Mouse (Mus musculus) liver, embryonic 16.5 days (tissue): ENCODE measurements around the gene Arhgap4. TPM values are rescaled to one million over a fixed set of nuclear protein-coding genes. Genes with fewer than 3 reads are reported as not detected.
A peak's percentile ranks its signal among the peaks of the same experiment; 100 is the strongest.

Source experiments
- ATAC-seq: fragments of 200-750 bp; cut with Nextera tagmentation; 2 replicates; pipeline ENCODE4 v1.8.0; 2017; ENCODE audit warnings: low read depth, mild to moderate bottlenecking, moderate number of reproducible peaks, moderate library complexity
- H3K27ac ChIP-seq: fragments of 300-500 bp; sonication (generic); 2 replicates; pipeline ENCODE4 v1.5.1; 2014; ENCODE audit warnings: mild to moderate bottlenecking, low read length
- H3K27me3 ChIP-seq: fragments of 300-500 bp; sonication (generic); 2 replicates; pipeline ENCODE4 v1.6.1; 2014; ENCODE audit warnings: low read depth, low read length, mixed read lengths; ENCODE audit not compliant: control insufficient read depth, insufficient read depth
- H3K36me3 ChIP-seq: fragments of 300-500 bp; sonication (generic); 2 replicates; pipeline ENCODE4 v1.6.1; 2014; ENCODE audit warnings: mild to moderate bottlenecking; ENCODE audit not compliant: control insufficient read depth, insufficient read depth
- H3K4me1 ChIP-seq: fragments of 300-500 bp; sonication (generic); 2 replicates; pipeline ENCODE4 v1.6.1; 2014; ENCODE audit warnings: low read depth, low read length, mixed read lengths; ENCODE audit not compliant: control insufficient read depth
- H3K4me2 ChIP-seq: fragments of 300-500 bp; sonication (generic); 2 replicates; pipeline ENCODE4 v1.6.1; 2014; ENCODE audit warnings: low read depth, low read length, mixed read lengths
- H3K4me3 ChIP-seq: fragments of 300-500 bp; sonication (generic); 2 replicates; pipeline ENCODE4 v1.5.1; 2014; ENCODE audit warnings: low read depth, mild to moderate bottlenecking, low read length
- H3K9ac ChIP-seq: fragments of 300-500 bp; sonication (generic); 2 replicates; pipeline ENCODE4 v1.6.1; 2014; ENCODE audit warnings: low read depth, low read length
- H3K9me3 ChIP-seq: fragments of 300-500 bp; sonication (generic); replicated peaks from 2 replicates; pipeline ENCODE4 v1.6.1; 2016; ENCODE audit warnings: low read length; ENCODE audit not compliant: control insufficient read depth
- WGBS: fragments of 180-500 bp; shearing (Covaris S2); extraction: QIAGEN DNeasy Blood & Tissue Kit; methylation state at CpG from one replicate; pipeline ENCODE4 v1.1.7; 2014; ENCODE audit not compliant: insufficient replicate concordance; 5-methylcytosine and 5-hydroxymethylcytosine counted together
- polyA plus RNA-seq: library from polyadenylated mRNA; unstranded; fragments of >200 nt; fragmentation: Nextera tagmentation; extraction: Ambion mirVana; gene quantifications from 2 replicates; pipeline ENCODE4 v1.2.1, GENCODE M21; 2015

Arhgap4 gene
- polyA plus RNA-seq, 1 experiment from 2014 or later, result 6.6 TPM

DNA sequence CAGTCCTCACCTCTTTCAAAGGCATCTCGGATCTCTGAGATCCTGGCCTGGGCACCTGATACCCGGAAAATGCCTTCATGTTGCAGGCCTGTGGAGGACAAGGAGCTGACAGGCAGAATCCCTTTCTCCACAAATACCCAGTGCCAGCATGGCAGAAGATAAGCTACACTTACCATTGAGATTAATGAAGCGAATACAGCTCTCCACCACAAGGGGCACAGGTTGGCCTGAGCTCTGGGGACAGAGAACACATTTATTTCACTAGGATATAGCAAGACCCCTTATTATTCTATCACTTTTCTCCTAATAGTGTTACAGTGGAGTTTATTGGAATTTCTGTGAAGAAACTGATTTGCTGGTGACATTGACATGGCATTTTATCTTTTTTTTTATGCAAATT is 23.7 kb downstream of the Arhgap4 start:
- Histone ChIP-seq H3K4me2 (no peak overlapping the region), H3K4me3 (no peak overlapping the region), H3K36me3 (no peaks in the 10 kb centered on the region), H3K9me3 (no peaks in the 10 kb centered on the region), H3K27me3 (no peaks in the 10 kb centered on the region), H3K9ac (no peak overlapping the region), H3K4me1 (no peaks in the 10 kb centered on the region), H3K27ac (no peak overlapping the region)
- ATAC-seq, result no peak
- 49% methylated on average over 3 of the region's 3 CpGs for WGBS

DNA sequence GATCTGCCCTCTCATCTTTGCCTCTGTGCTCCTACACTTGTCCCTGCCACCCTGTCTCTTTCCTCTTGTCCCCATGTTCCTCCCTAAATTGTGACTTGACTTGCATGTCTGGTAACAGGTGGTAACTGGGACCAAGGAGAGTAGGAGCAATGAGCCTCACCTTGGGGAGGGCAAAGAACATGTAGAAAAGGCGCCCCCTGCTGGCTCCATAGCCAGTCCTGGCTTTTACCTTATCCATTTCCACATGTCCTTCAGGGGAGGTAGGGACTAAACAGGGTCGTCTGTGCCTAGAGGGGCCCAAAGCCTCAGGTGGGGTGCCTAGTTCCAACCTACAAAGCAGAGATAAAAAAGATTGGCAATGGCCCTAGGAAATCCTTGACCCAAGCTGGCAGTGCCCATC is 26.0 kb downstream of the Arhgap4 start, which contains the start of gene L1cam:
Gene L1cam, minus strand, starts transcription at position 387 of the 400 bp plus-strand sequence.
- Histone ChIP-seq H3K9me3 (no peaks in the 10 kb centered on the region), H3K27me3 (no peaks in the 10 kb centered on the region), H3K9ac (no peak within 1 kb of the TSS), H3K4me3 (no peak within 1 kb of the TSS), H3K4me1 (no peaks in the 10 kb centered on the region), H3K4me2 (no peak within 1 kb of the TSS), H3K27ac (no peak within 1 kb of the TSS), H3K36me3 (no peaks in the 10 kb centered on the region)
- ATAC-seq, result no peak
- 24% methylated on average over 2 of the region's 2 CpGs for WGBS

DNA sequence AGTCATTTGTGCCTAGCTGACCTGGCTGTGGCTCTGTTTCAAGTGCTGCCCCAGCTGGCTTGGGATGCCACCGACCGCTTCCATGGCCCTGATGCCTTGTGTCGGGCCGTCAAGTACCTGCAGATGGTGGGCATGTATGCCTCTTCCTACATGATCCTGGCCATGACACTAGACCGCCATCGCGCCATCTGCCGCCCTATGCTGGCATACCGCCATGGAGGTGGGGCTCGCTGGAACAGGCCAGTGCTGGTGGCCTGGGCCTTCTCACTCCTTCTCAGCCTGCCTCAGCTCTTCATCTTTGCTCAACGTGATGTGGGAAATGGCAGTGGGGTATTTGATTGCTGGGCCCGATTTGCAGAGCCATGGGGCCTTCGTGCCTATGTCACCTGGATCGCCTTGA is 28.8 kb downstream of the Arhgap4 start:
- WGBS, result 74% methylated on average over 14 of the region's 14 CpGs

DNA sequence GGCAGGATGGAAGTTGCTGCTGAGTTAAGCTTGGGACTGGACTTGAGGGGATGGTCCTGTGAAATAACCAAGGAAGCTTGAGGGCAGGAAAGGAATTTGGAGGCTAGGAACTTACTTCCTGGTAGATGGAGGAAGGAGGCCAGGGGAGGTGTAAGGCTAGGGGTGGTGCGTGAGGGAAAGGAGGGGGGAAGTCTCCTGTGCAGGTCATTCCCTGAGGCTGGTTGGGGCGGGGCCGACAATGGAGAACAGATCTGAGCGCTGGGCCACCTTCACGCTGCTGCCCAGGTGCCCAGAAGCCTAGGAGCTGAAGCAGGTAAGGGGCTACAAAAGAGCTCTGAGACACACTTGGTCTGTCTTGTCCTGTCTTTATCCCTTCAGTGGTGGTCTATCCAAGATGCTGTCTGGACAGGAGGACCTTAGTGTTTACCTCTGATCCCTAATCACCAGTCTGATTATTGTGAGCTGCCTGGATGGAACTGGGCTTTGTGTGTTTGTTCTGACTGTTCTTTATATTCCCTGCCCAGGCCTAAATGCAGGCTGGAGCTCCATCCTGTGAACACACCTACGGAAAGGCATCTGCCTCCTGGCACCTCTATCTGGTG is 30.0 kb downstream of the Arhgap4 start, which contains the start of gene Avpr2:
Gene Avpr2, plus strand, starts transcription at position 552 of the 602 bp plus-strand sequence.
- WGBS, result 43% methylated on average over 6 of the region's 6 CpGs
- H3K4me3 ChIP-seq, result no peak within 1 kb of the TSS
- no peak within 1 kb of the TSS for H3K9ac ChIP-seq
- H3K27ac ChIP-seq, result no peak within 1 kb of the TSS
- no peaks in the 10 kb centered on the region for H3K27me3 ChIP-seq
- no peaks in the 10 kb centered on the region for H3K4me1 ChIP-seq
- H3K4me2 ChIP-seq, result no peak within 1 kb of the TSS
- H3K9me3 ChIP-seq, result no peaks in the 10 kb centered on the region
- ATAC-seq, result no peak
- no peaks in the 10 kb centered on the region for H3K36me3 ChIP-seq

More for the DNA sequence above, 28.8 kb downstream of the Arhgap4 start:
- no peaks in the 10 kb centered on the region for H3K27me3 ChIP-seq
- no peak for ATAC-seq
- H3K4me1 ChIP-seq, result no peaks in the 10 kb centered on the region
- H3K4me3 ChIP-seq, result no peak overlapping the region
- H3K9me3 ChIP-seq, result no peaks in the 10 kb centered on the region
- H3K4me2 ChIP-seq, result no peak overlapping the region
- no peaks in the 10 kb centered on the region for H3K36me3 ChIP-seq
- no peak overlapping the region for H3K9ac ChIP-seq
- no peak overlapping the region for H3K27ac ChIP-seq

DNA sequence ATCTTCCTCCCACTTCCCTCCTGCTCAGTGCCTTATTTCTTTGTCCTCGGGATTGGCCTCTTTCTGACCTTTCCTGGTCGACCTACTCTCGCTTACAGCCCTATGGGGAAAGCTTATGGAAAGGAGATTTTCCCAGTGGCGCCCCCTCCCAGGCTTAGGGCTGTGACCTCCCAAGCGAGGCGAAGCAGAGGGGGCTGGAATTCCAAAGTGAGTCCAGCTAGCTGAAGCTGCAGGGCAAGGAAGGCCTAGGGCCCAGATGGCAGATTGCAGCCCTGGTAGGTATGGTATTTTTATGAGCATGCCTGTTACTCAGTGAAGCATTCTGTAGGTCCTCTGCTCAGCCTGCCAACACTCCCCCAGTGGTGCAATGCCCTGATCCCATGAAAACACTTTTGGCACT is 40.2 kb downstream of the Arhgap4 start:
- Histone ChIP-seq H3K27ac (no peak overlapping the region), H3K9me3 (no peaks in the 10 kb centered on the region), H3K9ac (no peak overlapping the region), H3K4me2 (no peak overlapping the region), H3K4me1 (no peaks in the 10 kb centered on the region; the same call in 1 of the 2 replicates), H3K36me3 (no peaks in the 10 kb centered on the region), H3K4me3 (no peak overlapping the region), H3K27me3 (peaks cover 25% of the 10 kb centered on the region)
- ATAC-seq, result no peak
- WGBS, result 36% methylated on average over 6 of the region's 6 CpGs

DNA sequence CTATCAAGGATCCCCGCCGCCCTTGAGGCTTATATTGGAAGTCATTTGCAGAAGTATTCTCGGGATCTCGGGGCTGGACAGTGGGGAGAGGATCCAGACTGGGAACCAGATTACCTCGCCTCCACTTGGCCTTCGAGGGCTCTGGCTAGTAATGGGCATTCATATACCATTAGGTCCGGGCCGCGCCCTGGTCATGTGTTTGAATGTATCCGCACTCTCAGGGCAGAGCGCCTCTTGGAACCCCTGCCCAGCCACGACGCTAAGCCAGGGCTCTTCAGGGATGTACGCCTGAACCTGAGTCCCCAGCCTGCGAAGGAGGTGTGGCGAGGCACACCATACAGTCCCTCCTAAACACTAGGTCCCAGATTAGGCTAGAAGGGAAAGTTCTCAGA is 40.6 kb downstream of the Arhgap4 start:
- Histone ChIP-seq H3K4me3 (peak overlapping the region; percentile 35; the same call in 1 of the 2 replicates), H3K27me3 (peaks cover 25% of the 10 kb centered on the region)

DNA sequence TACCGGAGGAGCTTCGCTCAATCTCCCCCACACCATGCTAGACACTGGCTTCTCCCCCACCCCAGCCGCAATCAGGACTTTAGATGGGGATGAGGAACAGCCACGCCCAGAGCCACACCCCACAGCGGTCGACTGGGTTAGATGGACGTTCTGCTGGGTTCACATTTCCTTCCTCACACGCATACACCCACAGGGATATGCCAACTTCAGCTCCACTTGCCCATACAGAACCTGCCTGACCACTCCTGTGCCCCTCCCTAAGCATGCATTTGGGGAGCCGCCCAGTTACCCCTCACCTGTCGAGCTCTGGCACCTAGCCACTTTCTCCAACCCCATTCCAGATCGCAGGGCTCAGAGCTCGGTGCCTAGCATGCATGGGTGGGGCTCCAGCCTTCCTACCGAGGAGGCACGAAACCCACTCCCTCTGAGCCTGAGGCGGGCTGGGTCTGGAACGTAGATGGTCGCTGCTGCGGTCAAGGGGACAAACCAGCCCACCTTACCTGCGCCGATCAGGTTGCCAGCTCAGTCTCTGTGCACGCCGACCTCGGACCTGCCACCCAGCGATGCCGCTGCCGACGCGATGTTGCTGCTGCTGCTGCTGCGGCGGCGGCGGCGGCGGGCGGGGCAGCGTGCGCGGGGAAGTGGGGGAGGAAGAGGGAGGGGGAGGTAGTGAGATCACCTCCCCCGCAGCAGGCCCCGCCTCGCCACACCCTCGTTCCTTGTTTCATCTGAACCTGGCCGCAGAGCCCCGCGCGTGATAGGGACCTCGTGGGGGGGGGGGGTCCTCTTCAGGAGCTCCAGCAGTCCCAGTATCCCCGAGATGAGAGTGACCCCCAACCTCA is 41.3 kb downstream of the Arhgap4 start:
- peak overlapping the region; percentile 35 for H3K4me3 ChIP-seq
- no peak overlapping the region for H3K9ac ChIP-seq
- H3K36me3 ChIP-seq, result no peaks in the 10 kb centered on the region
- WGBS, result 21% methylated on average over 33 of the region's 48 CpGs
- H3K27me3 ChIP-seq, result peaks cover 25% of the 10 kb centered on the region
- no peaks in the 10 kb centered on the region; the same call in 1 of the 2 replicates for H3K4me1 ChIP-seq
- peak overlapping the region; percentile 41 for H3K4me2 ChIP-seq
- no peak for ATAC-seq
- H3K27ac ChIP-seq, result no peak overlapping the region
- H3K9me3 ChIP-seq, result no peaks in the 10 kb centered on the region

More for the DNA sequence above, 40.6 kb downstream of the Arhgap4 start:
- Histone ChIP-seq H3K9ac (no peak overlapping the region), H3K9me3 (no peaks in the 10 kb centered on the region), H3K36me3 (no peaks in the 10 kb centered on the region), H3K4me2 (peak overlapping the region; percentile 41), H3K27ac (no peak overlapping the region), H3K4me1 (no peaks in the 10 kb centered on the region; the same call in 1 of the 2 replicates)
- WGBS, result 25% methylated on average over 16 of the region's 16 CpGs
- no peak for ATAC-seq

DNA sequence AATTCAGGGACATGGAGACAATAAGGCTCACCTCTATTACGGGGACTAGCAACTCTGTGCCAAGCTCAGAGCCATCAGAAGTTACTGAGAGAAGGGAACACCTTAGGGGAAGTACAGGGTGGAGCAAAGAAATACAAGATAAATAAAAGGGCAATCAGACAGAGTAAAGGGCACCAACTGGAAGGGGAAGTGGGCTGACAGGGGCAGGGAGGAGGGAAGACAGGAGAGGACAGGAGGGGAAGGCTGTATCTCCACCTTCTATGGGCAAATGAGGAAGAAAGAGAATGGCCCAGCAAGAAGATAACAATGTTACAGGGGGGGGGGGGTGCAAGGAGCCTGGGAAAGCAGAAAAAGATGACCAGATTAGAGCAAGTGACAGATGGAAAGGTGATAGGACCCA is 44.7 kb downstream of the Arhgap4 start:
- H3K27me3 ChIP-seq, result peaks cover 25% of the 10 kb centered on the region
- H3K4me3 ChIP-seq, result no peak overlapping the region
- no peak for ATAC-seq
- H3K4me1 ChIP-seq, result no peaks in the 10 kb centered on the region; the same call in 1 of the 2 replicates
- no peak overlapping the region for H3K27ac ChIP-seq
- H3K4me2 ChIP-seq, result no peak overlapping the region
- H3K9ac ChIP-seq, result no peak overlapping the region
- H3K36me3 ChIP-seq, result no peaks in the 10 kb centered on the region
- 50% methylated on average over 1 of the region's 1 CpGs for WGBS
- H3K9me3 ChIP-seq, result no peaks in the 10 kb centered on the region

DNA sequence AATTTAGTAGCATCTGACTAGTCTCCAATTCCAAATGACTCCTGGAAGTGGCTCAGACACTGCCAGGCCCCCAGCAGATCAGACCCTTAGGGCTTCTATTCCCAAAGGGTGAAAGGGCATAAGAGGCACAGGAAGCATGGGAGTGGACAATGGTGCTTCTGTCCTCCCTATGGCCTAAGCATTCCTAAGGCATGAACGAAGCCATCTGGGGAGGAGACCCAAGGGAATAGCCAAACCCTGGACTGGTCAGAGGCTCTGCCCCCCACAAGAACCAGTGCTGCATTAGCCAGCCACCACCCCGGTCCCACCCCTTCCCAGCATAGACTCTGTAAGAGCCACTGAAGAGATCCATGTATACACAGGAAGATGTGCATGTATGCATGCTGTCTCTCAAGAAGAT is 45.8 kb downstream of the Arhgap4 start:
- H3K4me3 ChIP-seq, result no peak overlapping the region
- WGBS, result 72% methylated on average over 2 of the region's 2 CpGs
- peaks cover 15% of the 10 kb centered on the region for H3K27me3 ChIP-seq
- H3K9ac ChIP-seq, result no peak overlapping the region
- no peaks in the 10 kb centered on the region for H3K9me3 ChIP-seq
- H3K4me2 ChIP-seq, result no peak overlapping the region
- no peaks in the 10 kb centered on the region for H3K36me3 ChIP-seq
- no peaks in the 10 kb centered on the region; the same call in 1 of the 2 replicates for H3K4me1 ChIP-seq
- no peak for ATAC-seq
- no peak overlapping the region for H3K27ac ChIP-seq
